10 mouse cellular contexts compared by ENCODE assay signal in genomic region chr9:68357231-68357630, GRCm38 (mm10).
DNase-seq lines count a peak whose midpoint lies in the region; ATAC-seq and TF ChIP-seq lines count a peak whose summit lies in the region.
"Had no signal": no experiment of that assay in that cellular context is flagged by ENCODE, and none has a peak within 500 bp of the region (broad histone marks: within the 10 kb centered on the region; RNA-seq: fewer than 3 reads in every experiment).

No protein-coding gene starts in this region.

- peak overlapping the region; percentile 52 for H3K27ac ChIP-seq in heart, adult 2 months
- H3K27ac ChIP-seq in heart, embryonic 12.5 days (ENCODE audit: poor library complexity, severe bottlenecking): no peak overlapping the region
- no peak overlapping the region for H3K27ac ChIP-seq in cerebellum, adult 2 months (ENCODE audit: insufficient read depth, low read length)
- H3K27ac ChIP-seq in kidney, embryonic 15.5 days: no peak overlapping the region
- no peak overlapping the region for H3K27ac ChIP-seq in forebrain, embryonic 16.5 days (ENCODE audit: low read length)

- no peaks in the 10 kb centered on the region for H3K27me3 ChIP-seq in heart, adult 2 months (ENCODE audit: control insufficient read depth, insufficient read depth, low read length)
- no peaks in the 10 kb centered on the region for H3K27me3 ChIP-seq in heart, embryonic 12.5 days (replicated peaks)
- no peaks in the 10 kb centered on the region for H3K27me3 ChIP-seq in cerebellum, adult 2 months (ENCODE audit: control insufficient read depth, insufficient read depth, low read length)
- no peaks in the 10 kb centered on the region for H3K27me3 ChIP-seq in kidney, embryonic 15.5 days
- no peaks in the 10 kb centered on the region for H3K27me3 ChIP-seq in forebrain, embryonic 16.5 days (replicated peaks; ENCODE audit: control insufficient read depth, insufficient read depth, low read length)

- intact Hi-C loops in heart, adult 2 months (cut with DNase I): loop anchor here (1.0 to 5.0 kb wide), 3 partner anchors 45 to 365 kb away; no protein-coding TSS in a partner anchor

- H3K9me3 ChIP-seq in heart, embryonic 12.5 days (replicated peaks): no peaks in the 10 kb centered on the region
- no peaks in the 10 kb centered on the region for H3K9me3 ChIP-seq in kidney, embryonic 15.5 days (replicated peaks)
- no peaks in the 10 kb centered on the region for H3K9me3 ChIP-seq in forebrain, embryonic 16.5 days (ENCODE audit: control insufficient read depth, low read length)

- H3K4me1 ChIP-seq in heart, adult 2 months (ENCODE audit: control insufficient read depth, insufficient read depth, low read length): peaks cover 4% of the 10 kb centered on the region
- no peaks in the 10 kb centered on the region for H3K4me1 ChIP-seq in heart, embryonic 12.5 days (replicated peaks)
- H3K4me1 ChIP-seq in cerebellum, adult 2 months (ENCODE audit: control insufficient read depth, insufficient read depth, low read length): no peaks in the 10 kb centered on the region
- no peaks in the 10 kb centered on the region for H3K4me1 ChIP-seq in kidney, embryonic 15.5 days
- H3K4me1 ChIP-seq in forebrain, embryonic 16.5 days (replicated peaks; ENCODE audit: control insufficient read depth, insufficient read depth, low read length): no peaks in the 10 kb centered on the region

- H3K4me2 ChIP-seq in heart, embryonic 12.5 days: no peak overlapping the region
- no peak overlapping the region for H3K4me2 ChIP-seq in kidney, embryonic 15.5 days
- no peak overlapping the region for H3K4me2 ChIP-seq in forebrain, embryonic 16.5 days (ENCODE audit: low read length)

- no peak for TF ChIP-seq CTCF in heart, adult 2 months (IDR thresholded peaks at IDR 0.05)
- no peak for TF ChIP-seq CTCF in cerebellum, adult 2 months (IDR thresholded peaks at IDR 0.05; ENCODE audit: borderline replicate concordance, insufficient read depth, low read depth, low read length)

- peaks cover 6% of the 10 kb centered on the region for H3K36me3 ChIP-seq in heart, adult 2 months (ENCODE audit: control insufficient read depth, insufficient read depth, low read length)
- H3K36me3 ChIP-seq in heart, embryonic 12.5 days: no peaks in the 10 kb centered on the region
- H3K36me3 ChIP-seq in kidney, embryonic 15.5 days: no peaks in the 10 kb centered on the region
- no peaks in the 10 kb centered on the region for H3K36me3 ChIP-seq in forebrain, embryonic 16.5 days (ENCODE audit: control insufficient read depth, insufficient read depth)

- H3K9ac ChIP-seq in heart, adult 2 months (ENCODE audit: low read depth, low read length): no peak overlapping the region
- no peak overlapping the region for H3K9ac ChIP-seq in heart, embryonic 12.5 days
- no peak overlapping the region for H3K9ac ChIP-seq in kidney, embryonic 15.5 days
- no peak overlapping the region for H3K9ac ChIP-seq in forebrain, embryonic 16.5 days (replicated peaks; ENCODE audit: low read depth, low read length)
- H3K9ac ChIP-seq: liver, postnatal 0 days had no signal

- 0 out of 2 replicates have a peak, but pooled peaks have one; percentile 34 for TF ChIP-seq POLR2A in heart, adult 2 months (IDR thresholded peaks at IDR 0.05; ENCODE audit: insufficient read depth, low read depth, low read length)
- no peak for TF ChIP-seq POLR2A in cerebellum, adult 2 months (IDR thresholded peaks at IDR 0.05; ENCODE audit: borderline replicate concordance, insufficient read depth, low read length)

- ATAC-seq in heart, embryonic 12.5 days (ENCODE audit: insufficient number of reproducible peaks, low FRiP score): no peak
- no peak for ATAC-seq in megakaryocyte progenitor cell, adult 5-6 weeks (replicated peaks; ENCODE audit: poor library complexity)
- no peak for ATAC-seq in kidney, embryonic 15.5 days (replicated peaks; ENCODE audit: low FRiP score)
- ATAC-seq in forebrain, embryonic 16.5 days: no peak
- ATAC-seq: liver, postnatal 0 days had no signal

- no peak overlapping the region for H3K4me3 ChIP-seq in heart, adult 2 months
- H3K4me3 ChIP-seq in heart, embryonic 12.5 days: no peak overlapping the region
- no peak overlapping the region for H3K4me3 ChIP-seq in cerebellum, adult 2 months (replicated peaks; ENCODE audit: insufficient read depth, low read depth, low read length)
- H3K4me3 ChIP-seq in kidney, embryonic 15.5 days (replicated peaks): no peak overlapping the region
- H3K4me3 ChIP-seq in forebrain, embryonic 16.5 days (replicated peaks; ENCODE audit: low read length): no peak overlapping the region

- DNase-seq in heart, adult 2 months: peak; percentile 56 to 87
- peak; percentile 79 for DNase-seq in Muller cell, postnatal 12 days (ENCODE audit: inconsistent ontology term)
- peak; percentile 40 to 67 for DNase-seq in cerebellum, adult 2 months
- DNase-seq in heart, adult 9 months (ENCODE audit: low spot score in 2 of 2): peak; percentile 87 to 88
- DNase-seq: liver, postnatal 0 days; thymus, adult 18-20 months had no signal

- peak; percentile 97 for TF ChIP-seq EP300 in heart, adult 2 months (IDR thresholded peaks at IDR 0.05; ENCODE audit: insufficient read depth, low read depth, low read length)

- H3K79me2 ChIP-seq in heart, adult 2 months (replicated peaks; ENCODE audit: control insufficient read depth, insufficient read depth, low read length): no peaks in the 10 kb centered on the region

- WGBS in heart, adult 2 months: 33% methylated on average over 5 of the region's 5 CpGs
- WGBS in heart, embryonic 12.5 days: 47% methylated on average over 5 of the region's 5 CpGs
- 11% methylated on average over 5 of the region's 5 CpGs for WGBS in cerebellum, adult 2 months
- WGBS in kidney, embryonic 15.5 days: 77% methylated on average over 5 of the region's 5 CpGs
- 69% methylated on average over 5 of the region's 5 CpGs for WGBS in forebrain, embryonic 16.5 days
